Mouse (Mus musculus) right cerebral cortex, adult 18-20 months (tissue): ENCODE data around the gene Usp21.
"Not testable (repeated sequence)": the region's sequence is repeated elsewhere in the genome, so short reads cannot be mapped to it uniquely, and the experiment has no call there.

Experiments
- DNase-seq: peaks from one replicate; pipeline ENCODE4 v3.0.0; 2022; ENCODE audit warnings: mixed read lengths

Usp21 gene

GRCm38 (mm10) chr1:171287136-171288081 is at the start of gene Usp21:
Usp21 (minus strand) TSS chr1:171287991.
- DNase-seq: peak; percentile 96

DNA sequence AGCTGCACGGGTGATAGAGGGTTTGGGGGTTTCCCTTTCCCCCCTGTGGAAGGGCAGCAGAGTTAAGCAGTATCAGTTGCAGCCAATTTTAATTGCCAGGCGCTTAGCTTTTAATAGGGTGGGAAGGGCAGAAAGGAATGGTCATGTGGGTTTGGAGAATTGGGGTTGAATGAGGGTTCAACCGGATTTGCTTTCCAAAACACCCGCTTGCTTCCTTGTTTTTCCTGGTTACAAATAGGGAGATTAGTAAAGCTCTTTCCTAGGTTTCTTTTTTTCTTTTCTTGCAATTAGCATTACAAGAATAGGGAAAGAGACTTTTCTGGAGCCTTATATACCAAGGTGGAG is 42.4 kb upstream of the Usp21 start:
- no peak for DNase-seq

GRCm38 (mm10) chr1:171329433-171330215 is 41.8 kb upstream of the Usp21 start:
- DNase-seq: no peak

GRCm38 (mm10) chr1:171328839-171329432 is 41.1 kb upstream of the Usp21 start, which contains the start of gene Dedd:
Dedd (plus strand) TSS chr1:171329145.
- DNase-seq: peak; percentile 94

DNA sequence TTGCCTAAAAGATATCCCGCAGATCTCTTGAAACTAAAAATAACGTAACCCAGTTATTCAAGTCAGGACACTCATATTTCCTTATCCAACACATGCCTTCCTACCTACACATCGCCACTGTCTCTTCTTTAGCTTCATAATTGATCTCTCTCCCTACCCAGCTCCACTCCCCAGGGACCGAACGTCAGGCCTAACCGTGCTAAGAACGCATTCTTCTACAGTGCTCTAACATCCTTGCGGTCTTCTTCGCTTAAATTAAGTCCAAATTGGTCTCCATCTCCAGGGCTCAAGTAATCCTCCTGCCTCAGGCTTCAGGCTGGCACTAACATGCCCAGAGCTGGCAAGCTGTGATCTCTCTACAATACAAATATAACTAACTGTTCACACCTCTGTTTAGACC is 40.5 kb upstream of the Usp21 start:
- DNase-seq: no peak

DNA sequence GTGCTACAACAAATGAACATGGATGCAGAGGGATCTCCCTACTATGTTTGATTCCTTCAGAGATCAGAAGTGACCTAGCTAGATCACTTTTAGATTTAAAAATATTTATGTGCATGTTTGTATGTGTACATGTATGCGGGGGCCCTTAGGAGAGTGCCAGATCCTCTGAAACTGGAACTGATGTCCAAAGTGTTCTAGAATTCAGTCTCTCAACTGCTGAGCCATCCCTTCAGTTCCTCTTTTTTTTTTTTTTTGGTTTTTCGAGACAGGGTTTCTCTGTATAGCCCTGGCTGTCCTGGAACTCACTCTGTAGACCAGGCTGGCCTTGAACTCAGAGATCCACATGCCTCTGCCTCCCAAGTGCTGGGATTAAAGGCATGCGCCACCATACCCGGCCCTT is 38.8 kb upstream of the Usp21 start:
- not testable (repeated sequence) for DNase-seq

DNA sequence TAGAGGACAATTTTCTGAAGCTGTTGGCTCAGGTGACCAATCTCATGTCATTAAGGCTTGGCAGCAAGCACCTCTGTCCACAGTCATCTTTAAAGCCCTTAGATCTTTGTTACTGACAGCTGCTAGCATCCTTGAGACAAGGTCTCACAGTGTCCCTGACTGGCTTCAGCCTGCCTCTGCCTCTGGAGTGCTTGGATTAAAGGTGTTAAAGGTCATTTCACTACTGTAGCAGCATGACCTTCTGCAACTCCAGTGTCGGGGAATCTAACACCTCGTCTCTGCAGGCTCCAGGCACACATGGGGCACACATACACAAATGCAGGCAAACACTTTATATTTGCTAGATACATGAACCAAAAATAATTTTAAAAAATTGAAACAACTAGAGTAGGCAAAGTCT is 37.8 kb upstream of the Usp21 start:
- no peak for DNase-seq

- no peak for DNase-seq
Measured at GRCm38 (mm10) chr1:171322012-171322411, 34.2 kb upstream of the Usp21 start.

DNA sequence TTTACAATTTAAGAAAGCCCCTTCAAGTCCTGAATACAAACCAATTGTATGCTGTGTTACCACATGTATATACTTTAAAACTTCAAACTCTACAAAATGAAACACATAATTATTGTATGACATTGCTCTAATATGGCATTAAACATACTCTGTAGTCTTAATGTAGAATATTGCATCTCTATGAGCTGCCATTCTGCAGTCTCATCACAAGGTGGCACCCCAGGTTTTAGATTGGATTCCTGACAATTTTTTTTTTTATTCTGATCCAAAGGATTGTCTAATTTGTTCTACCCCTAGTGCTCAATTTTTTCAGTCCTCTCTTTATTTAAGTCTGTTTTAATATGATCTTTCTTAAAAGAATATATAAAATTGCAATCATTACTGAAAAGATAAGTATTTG is 33.6 kb upstream of the Usp21 start:
- DNase-seq: no peak

- no peak for DNase-seq
Measured at GRCm38 (mm10) chr1:171320151-171320550, 32.4 kb upstream of the Usp21 start.

GRCm38 (mm10) chr1:171319748-171320147 is 32.0 kb upstream of the Usp21 start:
- DNase-seq: no peak

- no peak for DNase-seq
Measured at GRCm38 (mm10) chr1:171309321-171309720, 21.5 kb upstream of the Usp21 start.

GRCm38 (mm10) chr1:171306157-171306556 is 18.4 kb upstream of the Usp21 start:
- not testable (repeated sequence) for DNase-seq

DNA sequence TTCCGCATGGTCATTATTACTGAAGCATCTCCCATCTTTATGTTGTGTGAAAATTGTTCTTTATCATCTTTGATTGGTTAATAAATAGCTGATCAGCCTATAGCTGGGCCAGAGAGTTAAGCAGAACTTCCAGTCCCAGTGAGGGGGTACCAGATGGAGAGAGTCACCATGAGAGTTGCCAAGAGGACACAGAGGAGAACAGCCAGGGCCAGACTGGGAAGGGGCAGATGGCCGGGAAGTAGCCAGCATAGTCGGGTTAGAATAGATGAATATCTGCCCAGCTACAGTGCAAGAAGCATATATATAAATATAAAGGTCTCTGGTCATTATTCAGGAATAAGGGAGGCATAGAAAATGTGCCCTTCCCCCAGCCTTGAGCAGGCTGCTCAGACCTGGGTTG is 10.4 kb upstream of the Usp21 start:
- no peak for DNase-seq

DNA sequence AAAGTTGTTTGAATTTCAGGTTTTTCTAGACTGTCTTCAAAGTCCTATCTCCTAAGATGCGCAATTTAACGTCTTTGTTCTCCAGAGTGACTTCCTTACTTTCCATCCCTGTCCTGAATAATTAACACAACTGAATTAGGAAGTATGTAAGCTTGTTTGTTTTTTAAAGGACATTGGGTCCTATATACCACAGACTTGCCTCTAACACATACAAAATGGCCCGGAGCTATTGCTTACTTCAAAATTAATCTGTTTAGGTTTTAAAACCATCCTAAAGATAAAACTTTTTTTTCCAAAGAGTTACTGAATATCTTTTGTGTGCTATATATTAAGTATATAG is 7.2 kb upstream of the Usp21 start:
- no peak for DNase-seq

DNA sequence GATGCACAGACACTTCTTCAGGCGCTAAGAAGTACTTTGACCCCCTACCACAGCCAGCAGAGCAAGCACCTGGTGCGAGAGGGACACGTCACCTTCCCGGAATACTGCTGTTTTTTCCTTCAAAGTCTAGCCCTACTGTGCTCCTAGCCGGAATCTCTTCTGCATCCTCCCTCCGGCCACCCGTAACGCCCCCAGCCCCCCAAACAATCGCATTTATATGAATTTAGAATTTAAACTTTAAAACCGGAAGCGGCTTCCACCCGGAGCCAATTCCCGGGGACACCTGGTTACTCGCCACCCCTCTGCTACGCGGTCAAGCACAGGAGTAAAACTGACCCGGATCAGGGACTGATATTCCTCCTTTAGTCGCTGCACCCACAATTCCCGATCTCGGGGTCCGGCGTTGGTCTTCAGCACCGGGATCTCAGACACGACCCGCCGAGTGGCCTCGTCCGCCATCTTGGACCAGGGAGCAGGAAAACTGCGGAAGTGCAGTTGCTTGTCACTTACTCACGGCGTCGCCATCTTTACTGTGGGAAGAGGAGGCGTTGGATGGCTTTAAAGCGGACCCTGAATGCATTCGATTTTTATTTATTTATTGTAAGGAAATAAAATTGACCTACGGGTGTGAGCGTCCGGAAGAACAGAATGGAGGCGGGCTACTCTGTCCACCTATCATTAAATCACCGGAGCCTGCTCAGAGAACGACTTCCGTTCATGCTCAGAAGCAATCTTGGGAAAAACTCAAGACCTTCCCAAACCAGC is 6.7 kb upstream of the Usp21 start, which contains the start of gene Ufc1:
TSS of gene Ufc1 (minus strand) at position 727 of the 765 bp plus-strand sequence.
- DNase-seq: peak; percentile 85

- DNase-seq: no peak
Measured at GRCm38 (mm10) chr1:171293906-171294297, 6.1 kb upstream of the Usp21 start.

- DNase-seq: no peak
Measured at GRCm38 (mm10) chr1:171293351-171293750, 5.6 kb upstream of the Usp21 start.

GRCm38 (mm10) chr1:171288328-171288727 is 537 bp upstream of the Usp21 start:
- no peak for DNase-seq

DNA sequence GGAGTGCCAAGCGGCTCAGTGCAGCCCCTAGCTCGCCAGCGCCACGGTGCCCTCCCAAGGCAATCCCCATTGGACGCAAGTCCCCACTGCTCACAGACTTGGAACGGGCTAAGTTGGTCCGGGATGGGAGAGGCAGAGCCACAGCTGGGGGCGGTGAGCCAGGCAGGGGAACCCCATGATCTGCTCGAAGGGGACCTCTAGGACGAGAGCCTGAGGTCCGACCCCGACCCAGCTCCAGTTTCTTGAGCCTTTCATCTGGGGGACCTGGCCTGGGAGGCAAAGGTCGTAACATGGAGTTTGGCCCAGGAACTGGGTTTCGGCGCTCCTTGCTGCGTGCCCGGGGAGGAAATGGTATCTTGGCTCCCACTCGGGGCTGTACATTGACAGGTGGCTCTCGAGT is 1.3 kb downstream of the Usp21 start:
- DNase-seq: no peak

DNA sequence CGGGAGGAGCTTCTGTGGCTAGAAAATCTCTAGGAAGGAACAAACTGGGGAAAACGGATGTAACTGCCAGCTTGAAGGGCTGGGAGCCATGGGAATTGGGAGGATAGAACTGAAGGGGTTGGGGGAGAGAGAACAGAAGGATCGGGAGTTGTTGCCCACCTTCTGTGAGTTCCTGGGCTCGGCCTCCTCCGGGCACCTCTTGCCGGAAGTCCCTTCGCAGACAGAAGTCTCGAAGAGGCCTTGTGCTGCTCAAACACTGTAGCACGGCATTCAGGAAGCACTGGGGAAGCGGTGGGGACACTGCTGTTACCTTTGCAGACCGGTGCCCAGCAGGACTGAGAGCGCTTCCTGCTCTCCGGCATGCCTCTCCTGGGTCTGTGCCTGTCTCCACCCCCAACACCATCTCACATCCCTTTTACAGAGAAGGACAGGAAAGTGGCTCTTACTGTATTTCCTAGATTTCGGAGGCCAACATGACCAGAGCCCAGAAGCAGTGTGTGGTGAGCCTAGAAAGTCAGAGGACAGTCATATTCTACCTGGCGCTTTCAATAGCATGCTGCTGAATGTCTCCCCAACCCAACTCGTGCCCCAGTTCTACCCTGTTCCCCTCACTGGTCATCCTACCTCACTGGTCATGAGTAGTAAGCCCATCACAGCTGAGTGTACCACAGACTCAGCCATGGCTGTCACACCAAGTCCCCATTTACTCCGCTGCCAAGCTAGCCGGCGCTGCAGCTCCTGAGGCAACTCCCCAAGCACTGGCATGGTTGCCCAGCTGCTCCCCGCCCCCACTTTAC is 2.5 kb downstream of the Usp21 start:
- no peak for DNase-seq

DNA sequence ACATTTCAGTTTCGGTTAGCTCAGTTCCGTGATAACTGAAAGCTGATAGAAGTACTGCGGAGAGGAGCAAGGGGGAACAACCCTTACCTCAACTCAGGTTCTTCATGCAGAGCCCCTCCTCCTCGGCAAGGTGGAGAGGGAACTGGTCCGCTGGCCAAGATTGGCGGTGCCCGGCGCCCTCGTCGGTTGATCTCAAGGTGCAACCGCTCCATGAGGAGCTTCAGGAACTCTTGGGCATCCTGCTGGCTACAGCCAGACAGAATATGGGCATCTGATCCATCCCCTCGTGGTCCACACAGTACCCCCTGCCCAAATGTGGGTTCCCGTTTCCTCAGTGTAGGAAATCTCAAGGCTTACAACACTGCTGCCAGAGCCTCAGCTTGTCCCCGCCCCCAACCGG is 3.3 kb downstream of the Usp21 start:
- DNase-seq: no peak
